Mouse (Mus musculus): ENCODE data around the gene Il1b. TPM values are rescaled to one million over a fixed set of nuclear protein-coding genes. Genes with fewer than 3 reads are reported as not detected.

Gene Il1b
- polyA plus RNA-seq, 1 experiment from 2014 or later: not detected

GRCm38 (mm10) chr2:129368106-129368505 is 2.8 kb downstream of the Il1b start:
- ATAC-seq (ENCODE audit: low FRiP score): no peak
- H3K4me1 ChIP-seq: no peaks in the 10 kb centered on the region
- H3K9me3 ChIP-seq (replicated peaks): no peaks in the 10 kb centered on the region
- H3K27me3 ChIP-seq (replicated peaks): no peaks in the 10 kb centered on the region
- H3K36me3 ChIP-seq: no peaks in the 10 kb centered on the region
- no peak overlapping the region for H3K9ac ChIP-seq (replicated peaks)
- no peak overlapping the region for H3K4me2 ChIP-seq
- H3K4me3 ChIP-seq (replicated peaks): no peak overlapping the region
- 86% methylated on average over 2 of the region's 2 CpGs for WGBS
- no peak overlapping the region for H3K27ac ChIP-seq (replicated peaks)

DNA sequence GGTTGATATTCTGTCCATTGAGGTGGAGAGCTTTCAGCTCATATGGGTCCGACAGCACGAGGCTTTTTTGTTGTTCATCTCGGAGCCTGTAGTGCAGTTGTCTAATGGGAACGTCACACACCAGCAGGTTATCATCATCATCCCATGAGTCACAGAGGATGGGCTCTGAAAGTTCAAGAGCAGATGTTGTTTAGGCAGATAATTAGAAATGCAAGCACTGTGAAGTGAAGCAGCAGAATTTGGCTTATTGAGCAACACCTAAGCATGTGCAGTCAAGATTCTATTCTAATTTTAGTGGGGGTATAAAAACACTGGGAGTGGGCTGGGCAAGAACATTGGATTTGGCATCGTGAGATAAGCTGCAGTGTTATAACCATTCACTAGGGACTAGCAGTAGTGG is 3.7 kb downstream of the Il1b start:
- 85% methylated on average over 5 of the region's 5 CpGs for WGBS

GRCm38 (mm10) chr2:129360975-129361560 is 9.9 kb downstream of the Il1b start:
- no peaks in the 10 kb centered on the region for H3K36me3 ChIP-seq
- no peak overlapping the region for H3K27ac ChIP-seq (replicated peaks)
- 90% methylated on average over 3 of the region's 3 CpGs for WGBS
- H3K4me3 ChIP-seq (replicated peaks): no peak overlapping the region
- H3K27me3 ChIP-seq (replicated peaks): no peaks in the 10 kb centered on the region
- H3K4me1 ChIP-seq: no peaks in the 10 kb centered on the region
- ATAC-seq (ENCODE audit: low FRiP score): no peak
- no peaks in the 10 kb centered on the region for H3K9me3 ChIP-seq (replicated peaks)
- no peak overlapping the region for H3K4me2 ChIP-seq
- H3K9ac ChIP-seq (replicated peaks): no peak overlapping the region

More for the DNA sequence above, 3.7 kb downstream of the Il1b start:
- Histone ChIP-seq H3K9me3 (replicated peaks) (no peaks in the 10 kb centered on the region), H3K4me2 (no peak overlapping the region), H3K4me3 (replicated peaks) (no peak overlapping the region), H3K4me1 (no peaks in the 10 kb centered on the region), H3K27ac (replicated peaks) (no peak overlapping the region), H3K9ac (replicated peaks) (no peak overlapping the region), H3K27me3 (replicated peaks) (no peaks in the 10 kb centered on the region), H3K36me3 (no peaks in the 10 kb centered on the region)
- no peak for ATAC-seq (ENCODE audit: low FRiP score)

DNA sequence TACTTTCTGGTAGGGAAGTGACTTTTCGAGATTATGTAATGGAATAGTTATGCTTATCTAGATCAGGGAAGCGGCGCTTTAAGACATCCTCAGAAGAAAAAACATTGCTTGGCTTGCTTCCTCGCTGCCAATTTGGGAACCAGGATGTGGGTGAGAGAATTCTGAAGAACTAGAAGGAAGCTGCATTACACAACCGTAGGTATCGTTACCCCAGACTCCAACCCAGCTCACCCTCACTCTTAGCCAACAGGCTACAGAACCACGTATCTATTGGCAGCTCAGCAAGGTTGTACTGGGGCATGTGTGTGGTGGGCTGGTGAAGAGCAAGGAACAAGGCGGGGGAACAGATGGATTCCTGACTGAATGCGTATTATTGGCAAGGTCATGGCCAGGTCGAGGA is 10.7 kb downstream of the Il1b start:
- no peak overlapping the region for H3K4me3 ChIP-seq (replicated peaks)
- H3K9me3 ChIP-seq (replicated peaks): no peaks in the 10 kb centered on the region
- H3K4me2 ChIP-seq: no peak overlapping the region
- no peaks in the 10 kb centered on the region for H3K36me3 ChIP-seq
- ATAC-seq (ENCODE audit: low FRiP score): no peak
- 89% methylated on average over 10 of the region's 10 CpGs for WGBS
- H3K27ac ChIP-seq (replicated peaks): no peak overlapping the region
- no peak overlapping the region for H3K9ac ChIP-seq (replicated peaks)
- no peaks in the 10 kb centered on the region for H3K4me1 ChIP-seq
- no peaks in the 10 kb centered on the region for H3K27me3 ChIP-seq (replicated peaks)

GRCm38 (mm10) chr2:129338138-129338621 is 32.8 kb downstream of the Il1b start:
- Histone ChIP-seq H3K4me1 (no peaks in the 10 kb centered on the region), H3K27me3 (replicated peaks) (no peaks in the 10 kb centered on the region), H3K4me2 (no peak overlapping the region), H3K9ac (replicated peaks) (no peak overlapping the region), H3K36me3 (no peaks in the 10 kb centered on the region), H3K27ac (replicated peaks) (no peak overlapping the region), H3K4me3 (replicated peaks) (no peak overlapping the region), H3K9me3 (replicated peaks) (no peaks in the 10 kb centered on the region)
- no peak for ATAC-seq (ENCODE audit: low FRiP score)
- WGBS: 82% methylated on average over 6 of the region's 6 CpGs

GRCm38 (mm10) chr2:129333471-129333870 is 37.5 kb downstream of the Il1b start:
- H3K4me3 ChIP-seq (replicated peaks): no peak overlapping the region
- 54% methylated on average over 4 of the region's 4 CpGs for WGBS
- H3K27ac ChIP-seq (replicated peaks): no peak overlapping the region
- no peak overlapping the region for H3K4me2 ChIP-seq
- no peaks in the 10 kb centered on the region for H3K27me3 ChIP-seq (replicated peaks)
- no peaks in the 10 kb centered on the region for H3K9me3 ChIP-seq (replicated peaks)
- no peaks in the 10 kb centered on the region for H3K36me3 ChIP-seq
- no peak for ATAC-seq (ENCODE audit: low FRiP score)
- no peak overlapping the region for H3K9ac ChIP-seq (replicated peaks)
- H3K4me1 ChIP-seq: no peaks in the 10 kb centered on the region

- H3K4me2 ChIP-seq: no peak overlapping the region
- WGBS: 95% methylated on average over 13 of the region's 13 CpGs
- no peak overlapping the region for H3K4me3 ChIP-seq (replicated peaks)
- no peak overlapping the region for H3K9ac ChIP-seq (replicated peaks)
- no peaks in the 10 kb centered on the region for H3K4me1 ChIP-seq
- no peak overlapping the region for H3K27ac ChIP-seq (replicated peaks)
- no peaks in the 10 kb centered on the region for H3K27me3 ChIP-seq (replicated peaks)
- ATAC-seq (ENCODE audit: low FRiP score): no peak
- H3K9me3 ChIP-seq (replicated peaks): no peaks in the 10 kb centered on the region
- H3K36me3 ChIP-seq: no peaks in the 10 kb centered on the region
Observed at GRCm38 (mm10) chr2:129330540-129330939, 40.4 kb downstream of the Il1b start.

DNA sequence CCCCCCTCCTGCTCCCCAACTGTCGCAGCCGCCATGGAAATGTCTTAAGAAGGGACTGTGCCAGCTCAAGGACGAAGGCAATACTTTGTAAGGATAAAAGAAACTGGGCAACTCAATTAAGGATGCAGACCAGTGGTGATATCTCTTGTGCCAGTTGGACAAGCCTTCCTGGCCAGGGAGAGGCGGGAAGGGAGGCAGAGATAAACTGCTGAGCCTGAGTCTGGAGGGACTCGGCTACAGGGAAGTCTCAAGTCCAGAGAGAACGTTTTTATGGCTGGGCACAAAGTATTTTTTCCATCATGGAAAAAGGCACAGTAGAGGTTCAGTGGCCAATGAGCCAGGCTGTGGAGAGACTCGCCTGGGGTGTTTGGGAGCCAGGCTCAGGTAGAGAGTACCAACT is 40.9 kb downstream of the Il1b start:
- no peaks in the 10 kb centered on the region for H3K4me1 ChIP-seq
- no peaks in the 10 kb centered on the region for H3K9me3 ChIP-seq (replicated peaks)
- H3K9ac ChIP-seq (replicated peaks): no peak overlapping the region
- 71% methylated on average over 7 of the region's 7 CpGs for WGBS
- no peak overlapping the region for H3K4me2 ChIP-seq
- H3K4me3 ChIP-seq (replicated peaks): no peak overlapping the region
- no peak for ATAC-seq (ENCODE audit: low FRiP score)
- no peak overlapping the region for H3K27ac ChIP-seq (replicated peaks)
- H3K36me3 ChIP-seq: no peaks in the 10 kb centered on the region
- no peaks in the 10 kb centered on the region for H3K27me3 ChIP-seq (replicated peaks)

- Histone ChIP-seq H3K27me3 (replicated peaks) (no peaks in the 10 kb centered on the region), H3K4me2 (no peak overlapping the region), H3K27ac (replicated peaks) (no peak overlapping the region), H3K9me3 (replicated peaks) (no peaks in the 10 kb centered on the region), H3K36me3 (no peaks in the 10 kb centered on the region), H3K4me3 (replicated peaks) (no peak overlapping the region), H3K9ac (replicated peaks) (no peak overlapping the region), H3K4me1 (no peaks in the 10 kb centered on the region)
- no peak for ATAC-seq (ENCODE audit: low FRiP score)
- 83% methylated on average over 4 of the region's 4 CpGs for WGBS
Observed at GRCm38 (mm10) chr2:129328238-129328637, 42.7 kb downstream of the Il1b start.

DNA sequence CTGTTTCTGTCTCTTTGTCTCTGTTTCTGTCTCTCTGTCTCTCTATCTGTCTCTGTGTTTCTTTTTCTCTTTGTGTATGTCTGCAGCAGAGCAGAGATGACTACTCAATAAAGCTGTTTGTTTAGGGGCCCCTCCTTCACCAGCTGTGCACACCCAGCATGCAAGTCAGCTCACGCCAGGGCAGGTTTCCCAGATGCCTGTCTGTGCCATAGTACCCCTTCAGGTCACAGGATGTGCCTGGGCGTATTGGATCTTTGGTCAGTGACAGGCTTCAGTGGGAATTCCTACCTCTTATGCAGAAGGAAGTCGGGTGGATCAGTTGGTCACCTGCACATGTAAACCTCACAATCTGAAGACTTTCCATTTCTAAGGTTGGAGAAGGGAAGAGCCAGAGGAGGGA is 46.7 kb downstream of the Il1b start:
- H3K9me3 ChIP-seq (replicated peaks): no peaks in the 10 kb centered on the region
- no peak for ATAC-seq (ENCODE audit: low FRiP score)
- H3K4me3 ChIP-seq (replicated peaks): no peak overlapping the region
- WGBS: 83% methylated on average over 3 of the region's 3 CpGs
- H3K4me2 ChIP-seq: no peak overlapping the region
- no peaks in the 10 kb centered on the region for H3K36me3 ChIP-seq
- no peaks in the 10 kb centered on the region for H3K4me1 ChIP-seq
- H3K27ac ChIP-seq (replicated peaks): no peak overlapping the region
- no peaks in the 10 kb centered on the region for H3K27me3 ChIP-seq (replicated peaks)
- no peak overlapping the region for H3K9ac ChIP-seq (replicated peaks)

DNA sequence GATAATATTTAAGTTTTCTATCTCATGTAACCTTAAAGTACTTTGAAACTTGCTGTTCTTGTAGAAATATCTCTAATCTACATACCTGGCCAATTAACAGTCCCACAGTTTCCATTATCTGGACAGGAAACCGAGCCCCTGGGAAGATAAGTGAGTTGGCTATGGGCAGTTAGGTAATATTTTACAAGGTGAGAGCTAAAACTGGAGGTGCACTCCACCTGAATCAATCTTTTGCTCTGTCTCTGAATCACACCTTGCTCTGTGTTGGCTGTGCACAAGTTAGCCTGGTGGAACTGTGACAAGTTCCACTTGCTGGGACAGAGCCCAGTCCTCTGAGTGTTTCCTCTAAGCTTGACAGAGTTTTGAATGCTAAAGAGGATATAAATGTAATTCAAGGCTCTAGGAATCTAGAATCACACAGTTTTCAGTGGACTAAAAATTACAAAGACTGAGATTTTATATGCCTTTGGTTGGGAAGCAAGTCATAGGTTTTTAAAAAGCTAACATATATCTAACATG is 48.8 kb downstream of the Il1b start:
- no peaks in the 10 kb centered on the region for H3K9me3 ChIP-seq (replicated peaks)
- no peak overlapping the region for H3K9ac ChIP-seq (replicated peaks)

GRCm38 (mm10) chr2:129320033-129320605 is 50.8 kb downstream of the Il1b start:
- Histone ChIP-seq H3K27me3 (replicated peaks) (no peaks in the 10 kb centered on the region), H3K4me1 (no peaks in the 10 kb centered on the region), H3K4me2 (no peak overlapping the region), H3K4me3 (replicated peaks) (no peak overlapping the region), H3K9me3 (replicated peaks) (no peaks in the 10 kb centered on the region), H3K27ac (replicated peaks) (no peak overlapping the region), H3K36me3 (no peaks in the 10 kb centered on the region), H3K9ac (replicated peaks) (no peak overlapping the region)
- no peak for ATAC-seq (ENCODE audit: low FRiP score)
- WGBS: 83% methylated on average over 8 of the region's 8 CpGs

More for the DNA sequence above, 48.8 kb downstream of the Il1b start:
- WGBS: 76% methylated on average over 1 of the region's 1 CpGs
- Histone ChIP-seq H3K36me3 (no peaks in the 10 kb centered on the region), H3K4me1 (no peaks in the 10 kb centered on the region), H3K27ac (replicated peaks) (no peak overlapping the region), H3K4me2 (no peak overlapping the region), H3K27me3 (replicated peaks) (no peaks in the 10 kb centered on the region), H3K4me3 (replicated peaks) (no peak overlapping the region)
- no peak for ATAC-seq (ENCODE audit: low FRiP score)

Data from neural tube, embryonic 15.5 days (tissue).